Mouse (Mus musculus) left cerebral cortex, adult 11 months (tissue): ENCODE measurements at regions not wholly inside any gene's neighbourhood (a gene's known extent, or its start where the extent isn't known, plus 50 kb on each side); places are given as distances from the start of the nearest gene placed in this dataset.

ENCODE experiments used
- DNase-seq: peaks from one replicate; pipeline ENCODE4 v3.0.0; 2022; ENCODE audit warnings: low spot score

DNA sequence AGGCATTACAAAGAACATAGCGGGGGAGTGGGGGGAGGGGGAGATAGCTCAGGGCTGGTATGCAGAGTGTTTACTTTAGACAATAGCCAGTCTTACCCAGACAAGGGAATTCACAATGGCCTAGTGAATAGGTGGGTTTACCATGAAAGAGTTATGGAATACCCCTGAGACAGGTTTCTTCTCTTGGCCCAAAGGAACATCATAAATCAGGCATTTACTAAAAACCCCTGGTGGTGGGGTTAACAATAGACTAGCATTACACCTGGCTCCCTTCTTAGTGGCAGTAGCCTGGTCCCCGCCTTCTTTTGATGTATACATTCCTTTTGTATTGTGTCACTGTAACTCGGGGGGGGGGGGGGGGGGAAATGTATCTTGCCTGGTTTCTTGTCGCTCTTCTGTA lies 696.8 kb upstream of the Gm10801 start:
- DNase-seq, result no peak

- DNase-seq, result no peak
Measured at GRCm38 (mm10) chr2:97975486-97975885, 686.6 kb upstream of the Gm10801 start.

GRCm38 (mm10) chr2:97990666-97991065 lies 671.4 kb upstream of the Gm10801 start:
- DNase-seq, result peak; percentile 2

- no peak for DNase-seq
Measured at GRCm38 (mm10) chr2:98031956-98032355, 630.1 kb upstream of the Gm10801 start.

DNA sequence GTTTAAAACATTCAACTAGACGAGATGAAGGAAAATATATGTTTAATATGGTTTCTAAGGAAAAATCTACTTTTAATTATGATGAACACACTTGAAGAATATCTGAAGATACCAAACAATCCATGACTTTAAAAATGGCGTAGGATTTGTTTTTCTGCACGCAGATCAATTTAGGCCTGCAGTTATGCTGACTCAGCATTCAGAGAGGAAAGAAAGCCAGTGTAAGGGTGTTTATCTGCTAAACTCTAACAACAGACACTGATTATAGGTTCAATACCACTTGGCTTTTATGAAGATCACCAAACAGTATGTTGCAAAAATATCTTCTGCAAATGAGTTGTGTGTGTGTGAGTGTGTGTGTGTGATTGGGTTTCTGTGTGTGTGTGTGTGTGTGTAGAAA lies 623.3 kb upstream of the Gm10801 start:
- DNase-seq, result no peak
